Comparison of ENCODE assay signal across 8 mouse cellular contexts in the genomic region with DNA sequence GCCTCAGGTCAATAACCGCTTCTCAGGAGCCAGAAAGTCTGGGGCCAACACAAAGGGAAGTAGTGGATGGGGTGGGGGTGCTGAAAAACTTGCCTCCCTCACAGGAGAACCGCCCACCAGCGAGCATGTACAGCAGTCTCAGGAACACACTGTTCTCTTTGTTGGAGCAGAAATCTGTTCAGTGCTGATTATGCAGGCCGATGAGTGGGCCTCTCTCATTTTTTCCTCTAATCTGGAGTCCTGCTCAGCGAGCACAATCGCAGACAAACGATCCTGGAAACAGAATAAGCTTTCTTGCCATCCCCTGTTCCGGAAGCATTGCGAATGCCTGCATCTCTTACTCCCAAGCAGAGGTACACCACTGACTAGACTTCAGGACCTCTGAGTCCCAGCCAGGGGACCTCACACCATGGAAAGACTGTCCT.
DNase-seq lines count a peak whose midpoint lies in the region; ATAC-seq lines count a peak whose summit lies in the region.

No protein-coding gene starts in this region.

- peak overlapping the region; percentile 40 for H3K27ac ChIP-seq in heart, embryonic 16.5 days (ENCODE audit: low read length)
- H3K27ac ChIP-seq in neural tube, embryonic 12.5 days: peak overlapping the region; percentile 34; the same call in 1 of the 2 replicates

- no peaks in the 10 kb centered on the region for H3K36me3 ChIP-seq in heart, embryonic 16.5 days (ENCODE audit: control insufficient read depth, insufficient read depth)
- no peaks in the 10 kb centered on the region for H3K36me3 ChIP-seq in neural tube, embryonic 12.5 days

- no peaks in the 10 kb centered on the region for H3K9me3 ChIP-seq in heart, embryonic 16.5 days (replicated peaks; ENCODE audit: control insufficient read depth, low read length)
- no peaks in the 10 kb centered on the region for H3K9me3 ChIP-seq in neural tube, embryonic 12.5 days

- peak; percentile 70 for ATAC-seq in heart, embryonic 16.5 days (replicated peaks; ENCODE audit: extremely low read depth, insufficient read depth, low FRiP score)
- peak; percentile 59 for ATAC-seq in neural tube, embryonic 12.5 days (ENCODE audit: low FRiP score, low read depth)
- no peak for ATAC-seq in activated CD4-positive, CD25-positive, alpha-beta regulatory T cell, adult 4 months

- no peak overlapping the region for H3K4me2 ChIP-seq in heart, embryonic 16.5 days (ENCODE audit: low read depth, low read length)
- H3K4me2 ChIP-seq in neural tube, embryonic 12.5 days (replicated peaks): 0 out of 2 replicates have a peak overlapping the region, but pooled peaks have one; percentile 8

- H3K4me1 ChIP-seq in heart, embryonic 16.5 days (ENCODE audit: control insufficient read depth, insufficient read depth, low read length): peaks cover 6% of the 10 kb centered on the region; the same call in 1 of the 2 replicates
- H3K4me1 ChIP-seq in neural tube, embryonic 12.5 days: peaks cover 25% of the 10 kb centered on the region

- no peak overlapping the region for H3K9ac ChIP-seq in heart, embryonic 16.5 days (ENCODE audit: low read length)
- H3K9ac ChIP-seq in neural tube, embryonic 12.5 days: no peak overlapping the region

- H3K4me3 ChIP-seq in heart, embryonic 16.5 days (ENCODE audit: low read length): no peak overlapping the region
- H3K4me3 ChIP-seq in neural tube, embryonic 12.5 days: no peak overlapping the region

- intact Hi-C loops in left cerebral cortex, postnatal 14 days (cut with DNase I): loop anchor here (5.0 kb wide), 1 partner anchor 111 kb away; no protein-coding TSS in a partner anchor

- 40% methylated on average over 9 of the region's 9 CpGs for WGBS in heart, embryonic 16.5 days
- 29% methylated on average over 9 of the region's 9 CpGs for WGBS in neural tube, embryonic 12.5 days

- no peaks in the 10 kb centered on the region for H3K27me3 ChIP-seq in heart, embryonic 16.5 days (ENCODE audit: control insufficient read depth, insufficient read depth, low read length)
- H3K27me3 ChIP-seq in neural tube, embryonic 12.5 days (replicated peaks): no peaks in the 10 kb centered on the region

- DNase-seq in Muller cell, postnatal 12 days (ENCODE audit: inconsistent ontology term): peak; percentile 77
- peak; percentile 72 for DNase-seq in embryo, embryonic 11 days
- DNase-seq in left cerebral cortex, postnatal 14 days (ENCODE audit: low spot score in 2 of 2): peak; percentile 82 to 94
- no peak for DNase-seq in cerebellum, adult 9-11 months
- no peak for DNase-seq in thymus, adult 18-20 months

Comparison
In these comparisons a context has a peak if more than half of its experiments do, and no peak if none do; other contexts are left out.
1. DNase-seq: peak in Muller cell, postnatal 12 days (single experiment), embryo, embryonic 11 days (single experiment) and left cerebral cortex, postnatal 14 days (2 of 2); none in cerebellum, adult 9-11 months (single experiment) and thymus, adult 18-20 months (0 of 2).